Mouse (Mus musculus) E14TG2a.4 (cell line): ENCODE results near the gene Clasp1.

Source experiments
- CTCF ChIP-seq: conservative IDR thresholded peaks from 2 replicates; pipeline ENCODE4 v1.5.1; 2014; ENCODE audit warnings: low read length
- NANOG ChIP-seq: IDR thresholded peaks from 2 replicates; pipeline ENCODE4 v1.6.1; 2014; ENCODE audit warnings: borderline replicate concordance, low read length, mixed read lengths
- POU5F1 ChIP-seq: IDR thresholded peaks from 2 replicates; pipeline ENCODE4 v1.6.1; 2014; ENCODE audit warnings: low read length, borderline replicate concordance

- no peak for TF ChIP-seq CTCF
- no peak for TF ChIP-seq POU5F1
- no peak for TF ChIP-seq NANOG
These were observed 272.1 kb downstream of the Clasp1 start for GRCm38 (mm10) chr1:118660880-118661465.
